Mouse (Mus musculus): ENCODE data around the gene Abhd6. TPM values are rescaled to one million over a fixed set of nuclear protein-coding genes. Genes with fewer than 3 reads are reported as not detected.

The Abhd6 gene
- polyA plus RNA-seq, 1 experiment from 2014 or later: 15.6 TPM

DNA sequence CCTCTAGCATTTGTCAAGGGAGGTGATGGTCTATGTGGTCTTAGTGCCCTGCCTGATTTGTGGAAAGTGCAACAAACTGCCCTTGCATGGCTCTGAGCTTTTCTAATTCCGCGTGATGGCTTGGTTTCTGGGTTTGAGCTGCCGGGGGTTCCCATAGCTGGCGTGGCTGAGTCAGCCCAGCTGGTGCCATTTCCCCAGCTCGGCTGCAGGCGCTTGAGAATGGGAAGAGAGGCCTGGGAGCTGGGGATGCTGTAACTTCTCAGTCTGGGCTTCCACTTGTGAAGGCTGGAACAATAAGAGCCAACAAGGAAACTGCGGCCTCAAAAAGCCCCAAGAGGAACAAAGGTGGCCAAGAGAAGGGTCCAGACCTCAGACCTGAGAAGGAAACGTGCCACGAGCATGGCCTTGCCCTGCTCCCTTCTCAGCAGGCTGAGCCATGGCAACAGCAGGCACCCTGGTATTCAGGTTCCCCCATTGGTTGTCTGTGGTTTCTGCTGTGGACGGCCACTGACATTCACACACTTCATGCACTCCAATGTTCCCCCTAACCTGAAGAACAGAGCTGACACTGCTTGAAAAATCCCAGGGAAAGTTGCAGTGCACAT lies 30.7 kb upstream of the Abhd6 start:
- no peaks in the 10 kb centered on the region for H3K27me3 ChIP-seq (ENCODE audit: control insufficient read depth, insufficient read depth, low read length)
- H3K36me3 ChIP-seq (ENCODE audit: control insufficient read depth, insufficient read depth, low read length): no peaks in the 10 kb centered on the region
- ATAC-seq (ENCODE audit: low FRiP score) (no peak), DNase-seq (ENCODE audit: low spot score, missing footprints) (no peak)
- no peak overlapping the region for H3K4me2 ChIP-seq
- no peaks in the 10 kb centered on the region for H3K4me1 ChIP-seq (ENCODE audit: control insufficient read depth, insufficient read depth, low read length)
- no peaks in the 10 kb centered on the region for H3K9me3 ChIP-seq (ENCODE audit: control insufficient read depth, low read length)
- no peak overlapping the region for H3K9ac ChIP-seq (ENCODE audit: low read length)
- no peak overlapping the region for H3K27ac ChIP-seq (ENCODE audit: low read depth, low read length)
- no peak overlapping the region for H3K4me3 ChIP-seq (ENCODE audit: low read depth, low read length)
- 65% methylated on average over 10 of the region's 10 CpGs for WGBS

DNA sequence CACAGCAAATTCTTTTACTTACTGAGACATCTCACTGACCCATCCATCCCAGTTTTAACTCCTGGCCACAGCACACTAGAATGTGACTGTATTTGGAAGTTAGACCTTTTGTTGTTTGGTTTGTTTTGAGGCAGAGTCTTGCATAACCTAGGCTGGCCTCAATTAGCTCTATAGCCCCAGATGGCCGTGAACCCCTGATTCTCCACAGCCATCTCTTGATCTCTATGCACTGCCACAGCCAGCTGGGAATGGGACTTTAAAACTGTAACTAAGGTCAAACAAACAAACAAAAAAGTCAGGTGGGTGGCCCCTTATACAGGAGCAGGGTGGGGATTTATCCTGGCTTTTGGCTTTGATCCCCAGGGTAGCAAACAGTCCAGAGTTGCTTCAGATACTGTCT lies 28.1 kb upstream of the Abhd6 start:
- H3K4me1 ChIP-seq (ENCODE audit: control insufficient read depth, insufficient read depth, low read length): no peaks in the 10 kb centered on the region
- H3K9me3 ChIP-seq (ENCODE audit: control insufficient read depth, low read length): no peaks in the 10 kb centered on the region
- H3K36me3 ChIP-seq (ENCODE audit: control insufficient read depth, insufficient read depth, low read length): no peaks in the 10 kb centered on the region
- no peak overlapping the region for H3K9ac ChIP-seq (ENCODE audit: low read length)
- no peak overlapping the region for H3K4me3 ChIP-seq (ENCODE audit: low read depth, low read length)
- no peak overlapping the region for H3K27ac ChIP-seq (ENCODE audit: low read depth, low read length)
- DNase-seq (ENCODE audit: low spot score, missing footprints) (no peak), ATAC-seq (ENCODE audit: low FRiP score) (no peak)
- WGBS: 87% methylated on average over 1 of the region's 1 CpGs
- H3K4me2 ChIP-seq: no peak overlapping the region
- H3K27me3 ChIP-seq (ENCODE audit: control insufficient read depth, insufficient read depth, low read length): no peaks in the 10 kb centered on the region

DNA sequence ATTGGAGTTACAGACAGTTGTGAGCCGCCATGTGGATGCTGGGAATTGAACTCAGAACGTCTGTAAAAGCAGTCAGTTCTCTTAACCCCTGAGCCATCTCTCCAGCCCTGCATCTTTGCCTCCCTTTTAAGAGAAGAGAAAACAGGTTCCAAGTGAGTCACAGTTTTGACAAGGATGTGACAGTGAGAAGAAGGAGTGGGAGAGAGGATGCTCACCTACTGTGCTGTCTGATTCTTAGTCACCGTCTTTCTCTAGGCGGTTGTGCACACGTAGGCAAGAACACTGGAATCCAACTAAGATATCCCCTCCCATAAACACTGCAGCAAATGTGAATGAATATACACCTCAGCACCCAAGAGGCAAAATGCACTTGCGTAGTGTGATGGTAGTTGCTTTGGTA lies 27.5 kb upstream of the Abhd6 start:
- WGBS: 86% methylated on average over 6 of the region's 6 CpGs
- Histone ChIP-seq H3K4me3 (ENCODE audit: low read depth, low read length) (no peak overlapping the region), H3K9me3 (ENCODE audit: control insufficient read depth, low read length) (no peaks in the 10 kb centered on the region), H3K27me3 (ENCODE audit: control insufficient read depth, insufficient read depth, low read length) (no peaks in the 10 kb centered on the region), H3K27ac (ENCODE audit: low read depth, low read length) (no peak overlapping the region), H3K36me3 (ENCODE audit: control insufficient read depth, insufficient read depth, low read length) (no peaks in the 10 kb centered on the region), H3K9ac (ENCODE audit: low read length) (no peak overlapping the region), H3K4me2 (no peak overlapping the region), H3K4me1 (ENCODE audit: control insufficient read depth, insufficient read depth, low read length) (no peaks in the 10 kb centered on the region)
- no peak for DNase-seq (ENCODE audit: low spot score, missing footprints)
- ATAC-seq (ENCODE audit: low FRiP score): no peak

DNA sequence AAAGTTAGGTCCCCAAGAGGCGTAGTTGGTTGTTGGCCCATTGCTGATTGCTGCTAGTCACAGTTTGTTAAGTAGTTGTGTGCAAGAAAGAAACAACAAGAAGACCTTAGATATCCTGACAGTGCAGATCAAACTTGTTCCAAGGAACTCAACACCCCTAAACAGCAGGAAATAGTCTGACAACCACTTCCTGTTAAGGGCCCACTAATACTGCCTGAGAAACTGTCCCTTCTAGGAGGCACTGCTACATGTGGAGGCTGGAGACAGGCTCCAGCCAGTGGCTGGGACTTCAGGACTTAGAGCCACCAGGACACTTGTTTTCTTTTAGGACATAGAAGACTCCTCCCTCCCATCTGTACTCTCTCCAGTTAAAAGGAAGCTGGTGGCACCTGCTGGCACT lies 25.2 kb upstream of the Abhd6 start:
- no peaks in the 10 kb centered on the region for H3K9me3 ChIP-seq (ENCODE audit: control insufficient read depth, low read length)
- H3K4me1 ChIP-seq (ENCODE audit: control insufficient read depth, insufficient read depth, low read length): no peaks in the 10 kb centered on the region
- no peaks in the 10 kb centered on the region for H3K27me3 ChIP-seq (ENCODE audit: control insufficient read depth, insufficient read depth, low read length)
- no peak overlapping the region for H3K4me3 ChIP-seq (ENCODE audit: low read depth, low read length)
- 95% methylated on average over 1 of the region's 1 CpGs for WGBS
- ATAC-seq (ENCODE audit: low FRiP score) (no peak), DNase-seq (ENCODE audit: low spot score, missing footprints) (no peak)
- no peak overlapping the region for H3K9ac ChIP-seq (ENCODE audit: low read length)
- no peaks in the 10 kb centered on the region for H3K36me3 ChIP-seq (ENCODE audit: control insufficient read depth, insufficient read depth, low read length)
- no peak overlapping the region for H3K27ac ChIP-seq (ENCODE audit: low read depth, low read length)
- H3K4me2 ChIP-seq: no peak overlapping the region

DNA sequence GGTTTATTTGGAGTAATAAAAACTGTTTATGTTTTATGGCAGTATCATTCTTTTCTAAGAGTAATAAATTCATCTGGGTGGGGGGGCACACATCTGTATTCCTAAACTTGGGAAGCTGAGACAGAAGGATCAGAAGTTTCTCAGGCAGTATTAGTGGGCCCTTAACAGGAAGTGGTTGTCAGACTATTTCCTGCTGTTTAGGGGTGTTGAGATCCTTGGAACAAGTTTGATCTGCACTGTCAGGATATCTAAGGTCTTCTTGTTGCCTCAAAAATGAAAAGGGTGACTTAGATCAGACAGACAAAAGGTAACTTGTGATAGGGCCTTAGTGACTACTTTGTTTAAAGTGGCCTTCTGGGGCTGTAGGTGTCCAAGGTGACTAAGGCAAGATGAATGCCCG lies 24.5 kb upstream of the Abhd6 start:
- DNase-seq (ENCODE audit: low spot score, missing footprints): no peak
- no peak overlapping the region for H3K27ac ChIP-seq (ENCODE audit: low read depth, low read length)
- WGBS: 81% methylated on average over 1 of the region's 1 CpGs
- H3K4me1 ChIP-seq (ENCODE audit: control insufficient read depth, insufficient read depth, low read length): no peaks in the 10 kb centered on the region
- no peak overlapping the region for H3K4me2 ChIP-seq
- no peaks in the 10 kb centered on the region for H3K9me3 ChIP-seq (ENCODE audit: control insufficient read depth, low read length)
- no peak overlapping the region for H3K9ac ChIP-seq (ENCODE audit: low read length)
- H3K27me3 ChIP-seq (ENCODE audit: control insufficient read depth, insufficient read depth, low read length): no peaks in the 10 kb centered on the region
- no peak for ATAC-seq (ENCODE audit: low FRiP score)
- no peaks in the 10 kb centered on the region for H3K36me3 ChIP-seq (ENCODE audit: control insufficient read depth, insufficient read depth, low read length)
- H3K4me3 ChIP-seq (ENCODE audit: low read depth, low read length): no peak overlapping the region

DNA sequence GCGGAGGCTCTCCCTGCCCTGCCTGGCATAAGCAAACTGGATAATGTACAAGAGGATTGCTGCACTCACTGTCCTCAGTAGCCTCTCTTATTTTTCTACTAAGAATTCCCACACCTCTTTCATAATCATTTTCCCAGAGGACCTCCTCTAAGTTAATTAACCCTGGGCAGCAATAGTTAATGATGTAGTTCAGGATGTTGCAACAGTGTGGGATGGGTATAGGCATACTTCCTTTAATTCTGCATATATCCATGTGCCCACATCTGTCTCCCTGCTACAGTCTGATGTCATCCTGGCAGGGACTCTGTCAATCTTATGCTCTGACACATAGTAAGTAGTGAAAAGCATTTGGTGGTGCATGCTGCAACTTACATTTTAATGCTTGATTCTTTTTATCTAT lies 21.5 kb upstream of the Abhd6 start:
- Histone ChIP-seq H3K27ac (ENCODE audit: low read depth, low read length) (no peak overlapping the region), H3K4me1 (ENCODE audit: control insufficient read depth, insufficient read depth, low read length) (no peaks in the 10 kb centered on the region), H3K36me3 (ENCODE audit: control insufficient read depth, insufficient read depth, low read length) (no peaks in the 10 kb centered on the region), H3K4me2 (no peak overlapping the region), H3K9ac (ENCODE audit: low read length) (no peak overlapping the region), H3K9me3 (ENCODE audit: control insufficient read depth, low read length) (no peaks in the 10 kb centered on the region), H3K27me3 (ENCODE audit: control insufficient read depth, insufficient read depth, low read length) (no peaks in the 10 kb centered on the region), H3K4me3 (ENCODE audit: low read depth, low read length) (no peak overlapping the region)
- WGBS: 96% methylated on average over 1 of the region's 1 CpGs
- DNase-seq (ENCODE audit: low spot score, missing footprints) (no peak), ATAC-seq (ENCODE audit: low FRiP score) (no peak)

DNA sequence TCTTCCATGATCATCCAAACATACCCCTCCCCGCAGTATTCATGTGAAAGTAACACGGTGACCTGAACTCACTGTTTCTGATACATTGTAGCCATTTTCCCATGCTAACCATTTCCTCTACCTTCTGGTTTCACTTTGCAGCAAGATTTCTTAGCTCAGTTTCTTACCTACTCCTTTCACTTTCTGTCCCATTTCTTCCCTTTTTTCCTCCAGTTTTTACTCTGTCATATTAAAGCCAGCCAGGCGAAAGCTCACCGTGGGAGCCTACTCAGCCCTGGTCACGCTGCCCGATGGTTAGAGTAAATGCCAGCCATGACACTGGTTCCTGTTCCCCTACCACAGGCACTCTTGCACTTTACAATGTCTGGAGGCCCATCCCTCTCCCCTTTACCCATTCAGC lies 15.8 kb upstream of the Abhd6 start:
- DNase-seq (ENCODE audit: low spot score, missing footprints) (no peak), ATAC-seq (ENCODE audit: low FRiP score) (no peak)
- H3K36me3 ChIP-seq (ENCODE audit: control insufficient read depth, insufficient read depth, low read length): no peaks in the 10 kb centered on the region
- H3K27ac ChIP-seq (ENCODE audit: low read depth, low read length): no peak overlapping the region
- no peaks in the 10 kb centered on the region for H3K27me3 ChIP-seq (ENCODE audit: control insufficient read depth, insufficient read depth, low read length)
- H3K4me1 ChIP-seq (ENCODE audit: control insufficient read depth, insufficient read depth, low read length): no peaks in the 10 kb centered on the region
- no peak overlapping the region for H3K9ac ChIP-seq (ENCODE audit: low read length)
- no peak overlapping the region for H3K4me2 ChIP-seq
- no peaks in the 10 kb centered on the region for H3K9me3 ChIP-seq (ENCODE audit: control insufficient read depth, low read length)
- WGBS: 94% methylated on average over 6 of the region's 6 CpGs
- no peak overlapping the region for H3K4me3 ChIP-seq (ENCODE audit: low read depth, low read length)

DNA sequence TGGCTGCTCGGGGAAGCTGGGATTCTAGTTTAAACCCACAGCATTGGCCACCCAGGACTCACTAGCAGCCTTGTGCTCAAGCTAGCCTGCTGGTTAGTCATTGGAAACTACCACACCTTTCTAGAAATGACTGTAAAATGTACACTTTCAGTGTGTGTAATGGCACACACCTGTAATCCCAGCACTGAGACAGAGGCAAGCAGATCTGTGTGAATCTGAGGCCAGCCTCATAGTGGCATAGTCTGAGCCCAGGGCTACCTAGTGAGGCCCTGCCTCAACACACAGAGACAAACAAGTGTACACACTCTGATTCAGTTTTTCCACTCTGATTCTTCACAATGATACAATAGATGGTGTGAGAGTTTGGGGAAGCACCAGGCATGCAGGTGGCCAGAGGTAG lies 13.3 kb upstream of the Abhd6 start:
- Histone ChIP-seq H3K4me2 (no peak overlapping the region), H3K9me3 (ENCODE audit: control insufficient read depth, low read length) (no peaks in the 10 kb centered on the region), H3K27me3 (ENCODE audit: control insufficient read depth, insufficient read depth, low read length) (no peaks in the 10 kb centered on the region), H3K36me3 (ENCODE audit: control insufficient read depth, insufficient read depth, low read length) (no peaks in the 10 kb centered on the region), H3K9ac (ENCODE audit: low read length) (no peak overlapping the region), H3K4me1 (ENCODE audit: control insufficient read depth, insufficient read depth, low read length) (no peaks in the 10 kb centered on the region), H3K4me3 (ENCODE audit: low read depth, low read length) (no peak overlapping the region), H3K27ac (ENCODE audit: low read depth, low read length) (no peak overlapping the region)
- DNase-seq (ENCODE audit: low spot score, missing footprints) (no peak), ATAC-seq (ENCODE audit: low FRiP score) (no peak)
- 61% methylated on average over 1 of the region's 1 CpGs for WGBS

DNA sequence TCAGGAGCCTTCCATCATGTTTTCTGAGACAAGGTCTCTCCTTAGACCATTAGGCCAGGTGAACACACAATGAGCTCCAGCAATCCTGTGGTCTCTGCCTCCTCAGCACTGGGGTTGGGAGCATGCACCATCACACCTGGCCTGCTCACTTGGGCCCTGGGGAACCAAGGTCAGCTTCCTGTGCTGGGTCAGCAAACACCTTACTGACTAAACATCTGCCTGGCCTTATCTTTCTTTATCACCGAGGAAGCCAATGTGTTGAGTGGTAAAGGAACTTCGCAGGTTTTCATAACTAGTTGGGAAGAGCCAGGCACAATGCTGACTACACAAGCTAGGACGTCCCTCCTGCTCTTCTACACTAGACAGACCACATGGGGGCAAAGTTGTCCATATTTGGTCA lies 12.7 kb upstream of the Abhd6 start:
- Histone ChIP-seq H3K27me3 (ENCODE audit: control insufficient read depth, insufficient read depth, low read length) (no peaks in the 10 kb centered on the region), H3K27ac (ENCODE audit: low read depth, low read length) (no peak overlapping the region), H3K4me1 (ENCODE audit: control insufficient read depth, insufficient read depth, low read length) (no peaks in the 10 kb centered on the region), H3K4me3 (ENCODE audit: low read depth, low read length) (no peak overlapping the region), H3K4me2 (no peak overlapping the region), H3K9me3 (ENCODE audit: control insufficient read depth, low read length) (no peaks in the 10 kb centered on the region), H3K9ac (ENCODE audit: low read length) (no peak overlapping the region), H3K36me3 (ENCODE audit: control insufficient read depth, insufficient read depth, low read length) (no peaks in the 10 kb centered on the region)
- no peak for DNase-seq (ENCODE audit: low spot score, missing footprints)
- WGBS: 83% methylated on average over 3 of the region's 3 CpGs
- no peak for ATAC-seq (ENCODE audit: low FRiP score)

All from midbrain, embryonic 11.5 days (tissue).